Mouse (Mus musculus) heart, postnatal 0 days (tissue): ENCODE data around the gene Vav1. TPM values are rescaled to one million over a fixed set of nuclear protein-coding genes. Genes with fewer than 3 reads are reported as not detected.

Source experiments
- ATAC-seq: fragments of 200-750 bp; cut with Nextera tagmentation; 2 replicates; pipeline ENCODE4 v1.8.0; 2017; ENCODE audit warnings: low read depth, moderate number of reproducible peaks, moderate library complexity; ENCODE audit not compliant: insufficient read depth
- DNase-seq: peaks from one replicate; pipeline ENCODE4 v3.0.0-alpha.2; 2016; ENCODE audit warnings: low spot score
- H3K27ac ChIP-seq: fragments of 300-500 bp; sonication (generic); 2 replicates; pipeline ENCODE4 v1.5.1; 2014; ENCODE audit warnings: low read depth, mild to moderate bottlenecking
- H3K27me3 ChIP-seq: fragments of 300-500 bp; sonication (generic); 2 replicates; pipeline ENCODE4 v1.6.1; 2014; ENCODE audit warnings: low read length, mixed read lengths; ENCODE audit not compliant: control insufficient read depth, insufficient read depth
- H3K36me3 ChIP-seq: fragments of 300-500 bp; sonication (generic); replicated peaks from 2 replicates; pipeline ENCODE4 v1.6.1; 2014; ENCODE audit warnings: low read length, mixed read lengths; ENCODE audit not compliant: control insufficient read depth, insufficient read depth
- H3K4me1 ChIP-seq: fragments of 300-500 bp; sonication (generic); 2 replicates; pipeline ENCODE4 v1.6.1; 2014; ENCODE audit warnings: antibody characterized with exemption; ENCODE audit not compliant: control insufficient read depth, insufficient read depth
- H3K4me2 ChIP-seq: fragments of 300-500 bp; sonication (generic); 2 replicates; pipeline ENCODE4 v1.6.1; 2014; ENCODE audit warnings: low read depth, mild to moderate bottlenecking, low read length, moderate library complexity
- H3K4me3 ChIP-seq: fragments of 300-500 bp; sonication (generic); 2 replicates; pipeline ENCODE4 v1.5.1; 2014; ENCODE audit warnings: low read depth, low read length
- H3K9ac ChIP-seq: fragments of 300-500 bp; sonication (generic); replicated peaks from 2 replicates; pipeline ENCODE4 v1.6.1; 2014; ENCODE audit warnings: low read depth, low read length, mixed read lengths
- H3K9me3 ChIP-seq: fragments of 300-500 bp; sonication (generic); replicated peaks from 2 replicates; pipeline ENCODE4 v1.6.1; 2016; ENCODE audit warnings: low read length; ENCODE audit not compliant: control insufficient read depth
- CTCF ChIP-seq: IDR thresholded peaks from 2 replicates; pipeline ENCODE4 v1.5.1; 2016; ENCODE audit warnings: antibody characterized with exemption, control low read depth, low read depth
- EP300 ChIP-seq: IDR thresholded peaks from 2 replicates; pipeline ENCODE4 v1.6.1; 2016; ENCODE audit warnings: antibody characterized with exemption, low read depth
- WGBS: fragments of 180-500 bp; shearing (Covaris S2); extraction: QIAGEN DNeasy Blood & Tissue Kit; methylation state at CpG from one replicate; pipeline ENCODE4 v1.1.7; 2014; 5-methylcytosine and 5-hydroxymethylcytosine counted together
- polyA plus RNA-seq: library from polyadenylated mRNA; unstranded; fragments of >200 nt; fragmentation: Nextera tagmentation; extraction: Ambion mirVana; gene quantifications from 2 replicates; pipeline ENCODE4 v1.2.1, GENCODE M21; 2015
- total RNA-seq: library from RNA; depleted of rRNA; stranded (reverse); fragments of >200 nt; gene quantifications from 2 replicates; pipeline ENCODE4 v1.2.3, GENCODE M21; 2014; ENCODE audit warnings: low replicate concordance

Vav1 gene
- total and polyA plus RNA-seq, 2 experiments from 2014 or later: 1.0 to 2.6 TPM

DNA sequence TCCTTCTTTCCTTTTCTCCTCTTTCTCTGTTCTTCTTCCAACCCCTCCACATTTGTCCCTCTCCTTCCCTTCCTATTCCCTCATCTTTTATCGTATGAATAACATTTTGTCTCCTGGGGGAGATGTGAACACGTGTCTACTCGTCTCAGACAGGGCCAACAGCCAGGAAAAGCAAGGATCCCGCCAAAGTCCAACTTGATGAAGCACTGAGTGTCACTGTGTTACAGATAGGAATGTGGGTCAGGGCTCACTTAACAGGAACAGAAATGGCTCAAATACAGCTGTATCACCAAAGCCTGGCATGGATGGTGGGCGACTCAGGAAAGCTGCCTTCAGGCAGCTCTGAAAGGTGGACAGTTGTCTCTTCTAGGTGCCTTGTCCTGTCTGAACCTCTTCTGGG lies 10.4 kb downstream of the Vav1 start:
- Histone ChIP-seq H3K27me3 (no peaks in the 10 kb centered on the region), H3K4me2 (no peak overlapping the region), H3K4me3 (no peak overlapping the region), H3K4me1 (no peaks in the 10 kb centered on the region), H3K9ac (no peak overlapping the region), H3K36me3 (no peaks in the 10 kb centered on the region), H3K9me3 (no peaks in the 10 kb centered on the region), H3K27ac (no peak overlapping the region)
- ATAC-seq (no peak), DNase-seq (no peak)
- no peak for TF ChIP-seq CTCF
- no peak for TF ChIP-seq EP300
- 63% methylated on average over 5 of the region's 5 CpGs for WGBS

DNA sequence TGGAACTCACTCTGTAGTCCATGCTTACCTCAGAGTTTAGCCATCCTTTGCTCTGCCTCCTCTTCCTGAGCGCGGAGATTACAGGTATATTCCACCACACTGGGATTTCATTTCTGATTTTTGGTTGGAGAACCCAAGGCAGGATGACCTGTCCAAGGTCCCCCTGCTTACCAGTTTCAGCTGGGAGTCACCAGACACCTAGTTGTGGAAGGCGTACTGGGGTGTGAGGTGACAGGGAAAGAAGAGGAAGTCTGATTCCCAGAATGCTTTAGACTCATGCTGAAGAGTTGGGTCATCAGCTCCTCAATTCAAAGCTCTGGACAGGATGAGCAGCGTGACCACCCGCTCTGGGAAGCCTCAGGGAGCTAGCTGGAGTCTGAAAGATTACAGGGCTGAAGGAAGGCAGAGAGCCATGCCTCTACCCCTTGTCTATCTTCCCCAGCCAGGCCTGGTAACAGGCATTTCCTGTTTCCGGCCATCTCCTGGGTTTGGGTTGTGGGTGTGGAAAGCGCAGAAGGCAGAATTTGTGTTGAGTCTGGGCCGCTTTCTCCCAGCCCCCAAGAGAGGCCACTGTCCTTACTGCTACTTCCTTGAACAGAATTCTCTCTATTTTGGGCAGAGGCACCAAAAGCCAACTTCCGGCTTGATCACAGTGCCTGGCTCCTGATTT lies 11.2 kb downstream of the Vav1 start:
- H3K9ac ChIP-seq: no peak overlapping the region
- H3K9me3 ChIP-seq: no peaks in the 10 kb centered on the region
- no peaks in the 10 kb centered on the region for H3K36me3 ChIP-seq
- peak; percentile 56 for ATAC-seq
- H3K27ac ChIP-seq: no peak overlapping the region
- peak; percentile 20 for DNase-seq
- no peaks in the 10 kb centered on the region for H3K27me3 ChIP-seq
- no peak overlapping the region for H3K4me3 ChIP-seq
- TF ChIP-seq CTCF: no peak
- TF ChIP-seq EP300: no peak
- 65% methylated on average over 9 of the region's 9 CpGs for WGBS
- H3K4me2 ChIP-seq: no peak overlapping the region
- H3K4me1 ChIP-seq: no peaks in the 10 kb centered on the region

DNA sequence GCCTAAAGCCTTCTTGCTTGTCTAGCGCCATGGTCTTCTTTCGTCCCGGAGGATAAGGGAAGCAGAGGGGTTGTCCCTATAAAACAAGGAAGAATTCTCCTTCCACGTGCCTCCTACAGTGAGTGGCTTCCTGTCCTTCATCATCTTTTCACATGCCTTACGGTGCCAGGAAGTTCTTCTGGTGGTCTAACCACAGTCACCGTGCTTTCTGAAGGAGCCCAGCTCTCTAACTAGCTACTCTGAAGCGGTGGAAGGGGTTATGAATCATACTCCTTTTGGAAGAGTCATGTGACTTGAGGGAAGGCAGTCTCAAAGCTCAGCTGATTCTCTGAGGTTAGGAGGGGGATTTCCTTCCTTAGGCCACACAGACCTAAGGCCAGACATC lies 11.8 kb downstream of the Vav1 start:
- no peak for TF ChIP-seq EP300
- TF ChIP-seq CTCF: no peak
- no peaks in the 10 kb centered on the region for H3K27me3 ChIP-seq
- WGBS: 54% methylated on average over 7 of the region's 7 CpGs
- H3K4me1 ChIP-seq: no peaks in the 10 kb centered on the region
- H3K36me3 ChIP-seq: no peaks in the 10 kb centered on the region
- no peak overlapping the region for H3K4me3 ChIP-seq
- no peaks in the 10 kb centered on the region for H3K9me3 ChIP-seq
- H3K4me2 ChIP-seq: no peak overlapping the region
- H3K9ac ChIP-seq: no peak overlapping the region
- no peak for DNase-seq
- H3K27ac ChIP-seq: no peak overlapping the region
- ATAC-seq: peak; percentile 12; the same call in 1 of the 2 replicates

DNA sequence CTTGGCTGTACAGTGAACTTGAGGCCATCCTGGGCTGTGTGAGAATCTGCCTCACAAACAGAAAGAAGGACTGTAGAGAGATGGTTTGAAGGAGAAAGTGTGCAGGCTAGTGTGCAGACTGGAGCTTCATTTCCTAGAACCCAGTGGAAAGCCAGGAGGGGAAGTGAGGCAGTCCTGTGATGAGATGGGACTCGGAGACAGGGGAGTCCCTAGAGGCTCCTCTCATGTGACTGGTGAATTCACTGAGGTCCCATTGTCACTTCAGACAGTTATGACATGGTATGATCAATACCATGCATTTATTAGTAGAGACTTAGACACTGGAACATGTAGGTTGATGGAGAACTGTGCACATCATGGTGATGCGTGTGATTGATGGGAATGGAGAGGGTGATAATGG lies 13.4 kb downstream of the Vav1 start:
- H3K9ac ChIP-seq: no peak overlapping the region
- no peak overlapping the region for H3K4me3 ChIP-seq
- no peak for TF ChIP-seq EP300
- no peak for TF ChIP-seq CTCF
- DNase-seq: no peak
- no peak overlapping the region for H3K4me2 ChIP-seq
- no peaks in the 10 kb centered on the region for H3K9me3 ChIP-seq
- no peaks in the 10 kb centered on the region for H3K27me3 ChIP-seq
- WGBS: 72% methylated on average over 2 of the region's 2 CpGs
- H3K27ac ChIP-seq: no peak overlapping the region
- ATAC-seq: no peak
- H3K4me1 ChIP-seq: no peaks in the 10 kb centered on the region
- H3K36me3 ChIP-seq: no peaks in the 10 kb centered on the region

DNA sequence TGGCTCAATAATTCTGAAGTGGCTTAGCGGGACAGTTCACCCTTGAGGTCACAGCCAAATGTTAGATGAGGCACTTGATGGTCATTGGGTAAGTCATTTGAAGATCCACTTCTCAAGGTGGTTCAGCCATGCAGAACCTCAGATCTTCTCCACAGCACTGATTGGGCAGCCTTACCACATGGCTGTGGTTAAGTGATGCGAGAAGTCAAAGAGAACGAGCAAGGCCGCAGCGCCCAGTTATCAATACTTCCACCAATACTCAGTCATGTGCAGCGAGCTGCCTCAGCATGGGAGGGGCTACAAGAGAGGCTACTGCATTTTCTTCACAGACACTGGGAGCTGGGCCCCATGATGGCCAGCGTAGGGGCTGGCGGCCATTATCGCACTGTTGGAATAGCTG lies 14.1 kb downstream of the Vav1 start:
- no peak for TF ChIP-seq CTCF
- no peak for TF ChIP-seq EP300
- Histone ChIP-seq H3K4me3 (no peak overlapping the region), H3K9me3 (no peaks in the 10 kb centered on the region), H3K36me3 (no peaks in the 10 kb centered on the region), H3K27ac (no peak overlapping the region), H3K27me3 (no peaks in the 10 kb centered on the region), H3K4me2 (no peak overlapping the region), H3K9ac (no peak overlapping the region), H3K4me1 (no peaks in the 10 kb centered on the region)
- ATAC-seq: no peak
- 88% methylated on average over 9 of the region's 9 CpGs for WGBS
- no peak for DNase-seq

DNA sequence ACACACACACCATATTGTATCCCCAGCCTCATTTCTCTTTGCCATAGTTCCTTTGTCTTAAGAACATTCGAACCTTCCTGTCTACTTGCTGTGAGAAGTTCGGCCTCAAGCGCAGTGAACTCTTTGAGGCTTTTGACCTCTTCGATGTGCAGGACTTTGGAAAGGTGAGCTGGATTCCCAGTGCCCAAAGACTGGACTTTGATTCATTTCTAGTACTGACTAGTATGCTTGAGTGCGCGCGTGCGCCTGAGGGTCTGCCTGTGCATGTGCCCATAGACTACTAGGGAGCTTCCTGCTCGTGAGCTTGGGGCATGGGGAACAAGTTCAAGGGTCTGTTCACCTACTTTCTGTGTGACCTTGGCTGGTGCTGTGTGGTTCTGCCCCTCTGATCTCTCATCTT lies 17.0 kb downstream of the Vav1 start:
- Histone ChIP-seq H3K4me1 (no peaks in the 10 kb centered on the region), H3K9me3 (no peaks in the 10 kb centered on the region), H3K9ac (no peak overlapping the region), H3K4me2 (no peak overlapping the region), H3K27ac (no peak overlapping the region), H3K4me3 (no peak overlapping the region), H3K36me3 (no peaks in the 10 kb centered on the region), H3K27me3 (no peaks in the 10 kb centered on the region)
- no peak for DNase-seq
- TF ChIP-seq EP300 (no peak), CTCF (no peak)
- WGBS: 86% methylated on average over 9 of the region's 9 CpGs
- no peak for ATAC-seq
